Mouse (Mus musculus) ES-Bruce4 (cell line): ENCODE results near the gene Whrn. TPM values are rescaled to one million over a fixed set of nuclear protein-coding genes. Genes with fewer than 3 reads are reported as not detected.

ENCODE experiments used
- H3K27ac ChIP-seq: 2 replicates; pipeline ENCODE4 v1.5.1; 2012; ENCODE audit warnings: low read length, inconsistent platforms; ENCODE audit not compliant: insufficient read depth
- H3K27me3 ChIP-seq: 2 replicates; pipeline ENCODE4 v1.6.1; 2012; ENCODE audit warnings: mild to moderate bottlenecking, low read length, inconsistent platforms; ENCODE audit not compliant: control insufficient read depth, poor library complexity, insufficient read depth, severe bottlenecking
- H3K36me3 ChIP-seq: 2 replicates; pipeline ENCODE4 v1.6.1; 2012; ENCODE audit warnings: inconsistent platforms, mild to moderate bottlenecking, low read length, moderate library complexity; ENCODE audit not compliant: control insufficient read depth, poor library complexity, insufficient read depth, severe bottlenecking
- H3K4me1 ChIP-seq: one replicate; pipeline ENCODE4 v1.8.1; 2011; ENCODE audit warnings: low read length; ENCODE audit not compliant: control insufficient read depth, insufficient read depth
- H3K4me3 ChIP-seq: 2 replicates; pipeline ENCODE4 v1.5.1; 2011; ENCODE audit warnings: low read depth, mild to moderate bottlenecking, low read length
- H3K9ac ChIP-seq: 2 replicates; pipeline ENCODE4 v1.6.1; 2012; ENCODE audit warnings: low read depth, mild to moderate bottlenecking, inconsistent platforms; ENCODE audit not compliant: poor library complexity, severe bottlenecking
- H3K9me3 ChIP-seq: replicated peaks from 2 replicates; pipeline ENCODE4 v1.6.1; 2012; ENCODE audit warnings: mild to moderate bottlenecking, low read length, inconsistent platforms; ENCODE audit not compliant: control insufficient read depth, poor library complexity, insufficient read depth, severe bottlenecking
- CTCF ChIP-seq: IDR thresholded peaks from one replicate; pipeline ENCODE4 v1.8.1; 2011; ENCODE audit warnings: low read depth, low read length
- EP300 ChIP-seq: IDR thresholded peaks from 2 replicates; pipeline ENCODE4 v1.6.1; 2011; ENCODE audit warnings: low read depth, low read length; ENCODE audit not compliant: insufficient read depth
- POLR2A ChIP-seq: IDR thresholded peaks from one replicate; pipeline ENCODE4 v1.8.1; 2011; ENCODE audit warnings: low read length; ENCODE audit not compliant: insufficient read depth
- polyA plus RNA-seq: library from polyadenylated mRNA; stranded (reverse); fragments of >200 nt; gene quantifications from 2 replicates; pipeline ENCODE4 v1.2.4, GENCODE M21; 2011; ENCODE audit warnings: low read depth; ENCODE audit not compliant: missing spikeins, insufficient read depth, insufficient read length

Whrn gene
- polyA plus RNA-seq, 1 experiment: 33.5 TPM

- Histone ChIP-seq H3K4me1 (no peaks in the 10 kb centered on the region), H3K27ac (no peak overlapping the region)
Observed at GRCm38 (mm10) chr4:63401620-63402019, 94.2 kb downstream of the Whrn start.

DNA sequence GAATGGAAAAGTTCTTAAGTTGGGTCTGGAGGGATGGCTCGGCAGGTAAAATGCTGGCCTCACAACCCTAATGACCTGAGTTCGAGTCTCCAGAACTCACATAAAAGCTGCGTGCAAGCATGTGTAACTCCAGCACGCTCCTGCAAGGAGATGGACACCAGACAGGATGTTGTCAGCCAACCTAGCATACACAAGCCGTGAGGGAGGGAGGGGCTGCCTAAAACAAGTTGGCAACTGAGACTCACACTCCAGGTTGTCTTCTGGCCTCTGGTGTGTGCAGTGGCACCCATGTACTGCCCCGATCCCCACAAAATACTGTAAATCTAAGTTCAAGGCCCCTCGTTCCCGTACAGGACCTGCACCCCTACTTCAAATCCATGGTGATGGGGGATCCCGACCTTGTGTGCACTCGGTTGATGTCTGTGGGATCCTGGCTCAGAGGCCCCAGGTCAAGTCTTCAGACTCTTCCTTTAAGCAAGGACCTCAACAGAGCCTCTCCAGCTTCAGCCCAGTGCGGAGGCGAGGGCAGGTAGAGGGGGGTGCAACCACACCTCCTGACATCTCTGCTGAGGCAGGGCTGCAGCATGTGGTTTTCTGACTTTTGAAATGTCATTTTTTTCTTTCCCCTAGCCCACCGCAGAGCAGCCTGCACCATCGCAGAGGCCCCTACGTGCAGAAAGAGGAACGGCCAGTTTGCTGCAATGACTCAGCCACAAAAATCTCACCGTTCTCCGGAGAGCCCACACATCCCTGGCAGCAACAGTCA, 95.1 kb downstream of the Whrn start:
- Histone ChIP-seq H3K9me3 (no peaks in the 10 kb centered on the region; the same call in 1 of the 2 replicates), H3K4me1 (no peaks in the 10 kb centered on the region), H3K27me3 (no peaks in the 10 kb centered on the region), H3K27ac (no peak overlapping the region), H3K9ac (no peak overlapping the region), H3K36me3 (no peaks in the 10 kb centered on the region), H3K4me3 (no peak overlapping the region)
- TF ChIP-seq CTCF (no peak), EP300 (no peak), POLR2A (no peak)

More at GRCm38 (mm10) chr4:63401620-63402019, 94.2 kb downstream of the Whrn start:
- Histone ChIP-seq H3K27me3 (no peaks in the 10 kb centered on the region), H3K4me3 (no peak overlapping the region), H3K9me3 (no peaks in the 10 kb centered on the region; the same call in 1 of the 2 replicates), H3K9ac (no peak overlapping the region), H3K36me3 (no peaks in the 10 kb centered on the region)
- TF ChIP-seq CTCF (no peak), EP300 (no peak), POLR2A (no peak)

- no peaks in the 10 kb centered on the region for H3K4me1 ChIP-seq
- H3K27ac ChIP-seq: no peak overlapping the region
- H3K9me3 ChIP-seq: no peaks in the 10 kb centered on the region; the same call in 1 of the 2 replicates
- no peak overlapping the region for H3K9ac ChIP-seq
- H3K4me3 ChIP-seq: no peak overlapping the region
- no peaks in the 10 kb centered on the region for H3K36me3 ChIP-seq
- no peaks in the 10 kb centered on the region for H3K27me3 ChIP-seq
- no peak for TF ChIP-seq EP300
- no peak for TF ChIP-seq POLR2A
Observed at GRCm38 (mm10) chr4:63399691-63400270, 96.0 kb downstream of the Whrn start.

- H3K27ac ChIP-seq: no peak overlapping the region
- H3K27me3 ChIP-seq: no peaks in the 10 kb centered on the region
- no peak for TF ChIP-seq POLR2A
- no peak for TF ChIP-seq CTCF
- TF ChIP-seq EP300: no peak
- no peak overlapping the region for H3K9ac ChIP-seq
- H3K9me3 ChIP-seq: no peaks in the 10 kb centered on the region; the same call in 1 of the 2 replicates
- no peaks in the 10 kb centered on the region for H3K4me1 ChIP-seq
- no peaks in the 10 kb centered on the region for H3K36me3 ChIP-seq
- no peak overlapping the region for H3K4me3 ChIP-seq
Observed at GRCm38 (mm10) chr4:63398854-63399609, 96.8 kb downstream of the Whrn start.

DNA sequence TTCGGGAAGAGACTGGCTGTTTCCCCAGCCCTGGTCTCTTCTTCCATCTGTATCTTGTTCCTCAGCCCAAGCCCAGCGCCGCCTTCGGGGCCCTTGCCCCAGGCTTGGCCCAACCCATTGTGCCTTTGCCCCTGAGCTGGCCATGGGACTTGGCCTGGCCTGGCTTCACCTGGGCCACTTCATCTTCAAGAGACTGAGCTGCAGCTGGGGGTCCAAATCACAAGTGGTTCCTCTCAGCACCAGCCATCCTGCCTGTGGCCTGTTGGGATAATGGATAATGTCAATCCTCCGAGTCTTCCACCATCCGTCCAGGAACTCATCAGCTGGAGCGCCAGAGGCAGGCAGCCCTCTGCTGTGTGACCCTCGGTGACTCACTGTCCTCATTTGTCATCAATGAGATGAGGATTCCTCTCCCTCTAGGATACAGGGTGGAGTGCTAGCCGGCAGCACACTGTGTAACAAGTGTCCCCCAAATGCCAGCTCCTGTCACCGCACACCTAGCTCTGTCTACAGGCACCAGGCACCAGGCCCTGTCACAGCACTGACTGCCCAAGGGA, 97.7 kb downstream of the Whrn start:
- H3K27ac ChIP-seq: no peak overlapping the region

More for the DNA sequence above, 97.7 kb downstream of the Whrn start:
- H3K36me3 ChIP-seq: no peaks in the 10 kb centered on the region
- H3K4me1 ChIP-seq: no peaks in the 10 kb centered on the region
- H3K4me3 ChIP-seq: no peak overlapping the region
- no peaks in the 10 kb centered on the region; the same call in 1 of the 2 replicates for H3K9me3 ChIP-seq
- H3K27me3 ChIP-seq: no peaks in the 10 kb centered on the region
- TF ChIP-seq POLR2A: no peak
- no peak for TF ChIP-seq CTCF
- TF ChIP-seq EP300: no peak
- no peak overlapping the region for H3K9ac ChIP-seq
